Mouse (Mus musculus) heart, postnatal 0 days (tissue): ENCODE data around the gene Ccr1l1.

Experiments used
- CTCF ChIP-seq: IDR thresholded peaks from 2 replicates; pipeline ENCODE4 v1.5.1; 2016; ENCODE audit warnings: antibody characterized with exemption, control low read depth, low read depth
- EP300 ChIP-seq: IDR thresholded peaks from 2 replicates; pipeline ENCODE4 v1.6.1; 2016; ENCODE audit warnings: antibody characterized with exemption, low read depth

DNA sequence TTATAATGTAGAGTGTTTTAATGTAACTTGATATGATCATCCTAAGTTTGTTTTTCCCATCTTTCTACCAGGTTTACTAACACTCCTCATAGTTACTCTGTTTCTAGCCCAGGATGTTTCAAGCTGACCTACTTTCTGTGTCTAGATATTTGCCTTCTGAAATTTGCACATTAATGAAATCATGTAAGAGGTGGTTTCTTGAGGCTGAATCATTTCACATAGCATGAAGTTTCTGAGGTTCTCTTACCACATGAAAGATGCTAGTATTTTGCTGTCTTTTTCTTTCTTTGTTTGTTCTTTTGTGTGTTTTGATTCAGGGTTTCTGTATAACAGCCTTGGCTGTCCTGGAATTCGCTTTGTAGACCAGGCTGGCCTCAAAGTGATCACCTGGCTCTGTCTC, 18.0 kb downstream of the Ccr1l1 start:
- TF ChIP-seq CTCF = no peak
- no peak for TF ChIP-seq EP300
